Comparison of ENCODE assay signal across 8 mouse cellular contexts in the genomic region with DNA sequence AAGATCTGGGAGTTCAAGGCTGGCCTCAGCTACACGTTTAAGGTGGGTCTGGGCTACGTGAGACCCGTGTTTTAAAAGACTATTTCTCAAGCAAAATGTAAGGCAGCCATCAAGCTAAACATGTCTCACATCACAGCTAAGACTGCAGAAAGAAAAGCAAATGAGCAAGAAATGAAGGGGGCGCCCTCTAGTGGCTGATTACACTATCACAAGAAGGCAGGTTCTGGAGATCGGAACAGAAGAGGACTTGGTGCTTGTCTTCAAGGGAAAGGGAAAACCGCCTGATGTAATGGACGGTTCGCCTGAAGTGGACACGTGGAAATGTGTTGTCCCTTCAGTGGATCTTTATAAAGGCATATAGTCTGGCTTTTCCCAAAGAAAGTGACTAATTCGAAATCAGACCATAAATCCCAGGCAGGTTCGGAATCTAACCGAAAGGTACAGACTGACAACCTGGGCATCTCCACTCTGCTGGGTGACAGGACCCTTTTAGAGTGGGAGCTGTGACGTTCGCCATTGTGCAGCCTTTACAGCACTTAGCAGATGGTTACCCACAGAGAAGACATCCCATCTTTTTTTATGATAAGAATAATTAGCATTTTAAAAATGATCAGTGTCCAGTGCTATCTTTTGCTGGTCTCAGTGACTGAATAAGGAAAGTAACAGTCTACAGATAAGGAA. TPM values are rescaled to one million over a fixed set of nuclear protein-coding genes. Genes with fewer than 3 reads are reported as not detected.
DNase-seq lines count a peak whose midpoint lies in the region; ATAC-seq and TF ChIP-seq lines count a peak whose summit lies in the region.

No protein-coding gene starts in this region.

- H3K9ac ChIP-seq in intestine, embryonic 14.5 days (ENCODE audit: low read length) = no peak overlapping the region
- no peak overlapping the region for H3K9ac ChIP-seq in intestine, embryonic 15.5 days
- H3K9ac ChIP-seq in hindbrain, postnatal 0 days (replicated peaks; ENCODE audit: low read length) = no peak overlapping the region
- no peak overlapping the region for H3K9ac ChIP-seq in midbrain, embryonic 15.5 days

- peak; percentile 91 for DNase-seq in intestine, embryonic 14.5 days (ENCODE audit: low spot score)
- peak; percentile 51 for DNase-seq in cerebellum, adult 11-12 months
- peak; percentile 79 for DNase-seq in forelimb bud, embryonic 11.5 days (ENCODE audit: low read depth, low spot score)
- peak; percentile 88 for DNase-seq in hindbrain, postnatal 0 days (ENCODE audit: low spot score)
- peak; percentile 83 to 91 for DNase-seq in left cerebral cortex, postnatal 25 days (ENCODE audit: low spot score in 2 of 2)
- DNase-seq in spleen, adult 12 weeks (ENCODE audit: low spot score) = peak; percentile 54

- 28% methylated on average over 14 of the region's 14 CpGs for WGBS in intestine, embryonic 14.5 days
- 23% methylated on average over 14 of the region's 14 CpGs for WGBS in intestine, embryonic 15.5 days
- 24% methylated on average over 14 of the region's 14 CpGs for WGBS in hindbrain, postnatal 0 days
- WGBS in midbrain, embryonic 15.5 days = 26% methylated on average over 14 of the region's 14 CpGs

- no peak overlapping the region for H3K4me2 ChIP-seq in intestine, embryonic 14.5 days (ENCODE audit: low read length)
- H3K4me2 ChIP-seq in intestine, embryonic 15.5 days (replicated peaks) = no peak overlapping the region
- H3K4me2 ChIP-seq in hindbrain, postnatal 0 days (ENCODE audit: low read depth, low read length) = no peak overlapping the region
- peak overlapping the region; percentile 26 for H3K4me2 ChIP-seq in midbrain, embryonic 15.5 days

- intact Hi-C loops in left cerebral cortex, postnatal 25 days (cut with DNase I) = loop anchor here (10.0 kb wide), 1 partner anchor 988 kb away; no protein-coding TSS in a partner anchor

- peak; percentile 93 for TF ChIP-seq CTCF in hindbrain, postnatal 0 days (IDR thresholded peaks at IDR 0.05; ENCODE audit: low read depth)

- H3K36me3 ChIP-seq in intestine, embryonic 14.5 days (ENCODE audit: control insufficient read depth, insufficient read depth, low read length) = no peaks in the 10 kb centered on the region
- H3K36me3 ChIP-seq in intestine, embryonic 15.5 days = no peaks in the 10 kb centered on the region
- H3K36me3 ChIP-seq in hindbrain, postnatal 0 days (ENCODE audit: insufficient read depth, low read length) = no peaks in the 10 kb centered on the region
- H3K36me3 ChIP-seq in midbrain, embryonic 15.5 days (replicated peaks) = no peaks in the 10 kb centered on the region

- no peak overlapping the region for H3K4me3 ChIP-seq in intestine, embryonic 14.5 days (ENCODE audit: low read depth, low read length)
- H3K4me3 ChIP-seq in intestine, embryonic 15.5 days (replicated peaks) = no peak overlapping the region
- H3K4me3 ChIP-seq in hindbrain, postnatal 0 days (ENCODE audit: low read length) = no peak overlapping the region
- no peak overlapping the region for H3K4me3 ChIP-seq in midbrain, embryonic 15.5 days

- ATAC-seq in intestine, embryonic 14.5 days (replicated peaks; ENCODE audit: low FRiP score, low TSS enrichment, low read depth) = no peak
- ATAC-seq in intestine, embryonic 15.5 days = no peak
- peak; percentile 59 for ATAC-seq in hindbrain, postnatal 0 days
- ATAC-seq in midbrain, embryonic 15.5 days (replicated peaks) = peak; percentile 75

- H3K27me3 ChIP-seq in intestine, embryonic 14.5 days (replicated peaks; ENCODE audit: control insufficient read depth, insufficient read depth, low read length) = no peaks in the 10 kb centered on the region
- no peaks in the 10 kb centered on the region for H3K27me3 ChIP-seq in intestine, embryonic 15.5 days (replicated peaks)
- no peaks in the 10 kb centered on the region for H3K27me3 ChIP-seq in hindbrain, postnatal 0 days (ENCODE audit: insufficient read depth, low read length)
- no peaks in the 10 kb centered on the region for H3K27me3 ChIP-seq in midbrain, embryonic 15.5 days (replicated peaks)

- H3K9me3 ChIP-seq in intestine, embryonic 14.5 days (ENCODE audit: control insufficient read depth, low read length) = no peaks in the 10 kb centered on the region
- H3K9me3 ChIP-seq in intestine, embryonic 15.5 days = no peaks in the 10 kb centered on the region
- H3K9me3 ChIP-seq in hindbrain, postnatal 0 days (ENCODE audit: low read length) = no peaks in the 10 kb centered on the region
- no peaks in the 10 kb centered on the region for H3K9me3 ChIP-seq in midbrain, embryonic 15.5 days

- no peak overlapping the region for H3K27ac ChIP-seq in intestine, embryonic 14.5 days (ENCODE audit: low read depth)
- H3K27ac ChIP-seq in intestine, embryonic 15.5 days = no peak overlapping the region
- no peak overlapping the region for H3K27ac ChIP-seq in hindbrain, postnatal 0 days
- H3K27ac ChIP-seq in midbrain, embryonic 15.5 days = no peak overlapping the region

- H3K4me1 ChIP-seq in intestine, embryonic 14.5 days (replicated peaks; ENCODE audit: control insufficient read depth, insufficient read depth, low read length) = no peaks in the 10 kb centered on the region
- H3K4me1 ChIP-seq in intestine, embryonic 15.5 days (replicated peaks) = 0 out of 2 replicates have a peak, but pooled peaks cover 6% of the 10 kb centered on the region
- H3K4me1 ChIP-seq in hindbrain, postnatal 0 days (ENCODE audit: insufficient read depth, low read length) = no peaks in the 10 kb centered on the region
- no peaks in the 10 kb centered on the region for H3K4me1 ChIP-seq in midbrain, embryonic 15.5 days

RNA-seq across cellular contexts. Expression of gene Pttg1, which starts 13.1 kb away (rescaled TPM):
- 67.1 and 70.7 TPM in 2 replicates for polyA plus RNA-seq in intestine, embryonic 14.5 days (2014; fragmentation: Nextera tagmentation; extraction: Ambion mirVana)
- polyA plus RNA-seq in intestine, embryonic 15.5 days (2015; fragmentation: Nextera tagmentation; extraction: Ambion mirVana) = 64.5 and 68.6 TPM in 2 replicates
- total RNA-seq in hindbrain, postnatal 0 days (2014; rRNA removed) = 21.6 and 23.6 TPM in 2 replicates
- polyA plus RNA-seq in hindbrain, postnatal 0 days (2015; fragmentation: Nextera tagmentation; extraction: Ambion mirVana) = 80.5 and 86.8 TPM in 2 replicates
- total RNA-seq in left cerebral cortex, postnatal 25 days (2021) = 10 to 100 TPM; 25.5 to 27.4 TPM
- 37.4 and 43.8 TPM in 2 replicates for polyA plus RNA-seq in midbrain, embryonic 15.5 days (2015; fragmentation: Nextera tagmentation; extraction: Ambion mirVana)

RNA-seq across cellular contexts. Expression of gene Slu7, which starts 20.6 kb away (rescaled TPM):
- polyA plus RNA-seq in intestine, embryonic 14.5 days (2014; fragmentation: Nextera tagmentation; extraction: Ambion mirVana) = 45.0 and 55.6 TPM in 2 replicates
- 44.1 and 48.0 TPM in 2 replicates for polyA plus RNA-seq in intestine, embryonic 15.5 days (2015; fragmentation: Nextera tagmentation; extraction: Ambion mirVana)
- total RNA-seq in hindbrain, postnatal 0 days (2014; rRNA removed) = 15.9 and 31.5 TPM in 2 replicates
- polyA plus RNA-seq in hindbrain, postnatal 0 days (2015; fragmentation: Nextera tagmentation; extraction: Ambion mirVana) = 54.9 and 55.5 TPM in 2 replicates
- 10 to 100 TPM; 54.8 to 55.7 TPM for total RNA-seq in left cerebral cortex, postnatal 25 days (2021)
- polyA plus RNA-seq in midbrain, embryonic 15.5 days (2015; fragmentation: Nextera tagmentation; extraction: Ambion mirVana) = 65.3 and 66.8 TPM in 2 replicates

Comparison
In these comparisons a context has a peak if more than half of its experiments do, and no peak if none do; other contexts are left out.
1. ATAC-seq: peak in hindbrain, postnatal 0 days (single experiment) and midbrain, embryonic 15.5 days (single experiment); none in intestine, embryonic 14.5 days (single experiment) and intestine, embryonic 15.5 days (single experiment).
2. Peak in every context shown above with its lines, with median percentiles within 50 percentile points of each other: DNase-seq.